Mouse (Mus musculus) myocyte (in vitro differentiated cells): ENCODE measurements around the gene Fgf13.

Experiments used
- CEBPB ChIP-seq: IDR thresholded peaks from 2 replicates; pipeline ENCODE4 v1.6.1; 2011; ENCODE audit warnings: mild to moderate bottlenecking, moderate library complexity; ENCODE audit not compliant: poor library complexity, insufficient read depth, severe bottlenecking
- MAX ChIP-seq: IDR thresholded peaks from one replicate; pipeline ENCODE4 v1.6.1; 2011; ENCODE audit warnings: low read depth, mild to moderate bottlenecking, control low read depth
- MYOD1 ChIP-seq, 3 experiments: IDR thresholded peaks; one replicate each; pipeline ENCODE4 v1.6.1; 2011; ENCODE audit warnings: control low read depth in 2 of 3, low read depth in 2 of 3, mild to moderate bottlenecking in 2 of 3, moderate library complexity in 1 of 3; ENCODE audit not compliant: insufficient read length in 2 of 3, control insufficient read depth in 1 of 3
- MYOG ChIP-seq, 3 experiments: IDR thresholded peaks; one replicate each; pipeline ENCODE4 v1.6.1; 2011; ENCODE audit warnings: control low read depth in 2 of 3, low read depth in 2 of 3, mild to moderate bottlenecking in 2 of 3; ENCODE audit not compliant: insufficient read length in 2 of 3, control insufficient read depth in 1 of 3, insufficient read depth in 1 of 3
- POLR2A ChIP-seq: IDR thresholded peaks from one replicate; pipeline ENCODE4 v1.6.1; 2011; ENCODE audit warnings: low read depth, mild to moderate bottlenecking, control low read depth, moderate library complexity; ENCODE audit not compliant: insufficient read length
- POLR2AphosphoS2 ChIP-seq: IDR thresholded peaks from one replicate; pipeline ENCODE4 v1.6.1; 2011; ENCODE audit warnings: low read depth, control low read depth; ENCODE audit not compliant: insufficient read length
- REST ChIP-seq: IDR thresholded peaks from one replicate; pipeline ENCODE4 v1.6.1; 2011; ENCODE audit warnings: mild to moderate bottlenecking, control low read depth, moderate library complexity; ENCODE audit not compliant: insufficient read depth, insufficient read length
- SRF ChIP-seq: IDR thresholded peaks from one replicate; pipeline ENCODE4 v1.6.1; 2011; ENCODE audit warnings: low read depth; ENCODE audit not compliant: control insufficient read depth, insufficient read length
- USF1 ChIP-seq: IDR thresholded peaks from one replicate; pipeline ENCODE4 v1.6.1; 2011; ENCODE audit warnings: low read depth, mild to moderate bottlenecking, control low read depth, moderate library complexity

GRCm38 (mm10) chrX:59141947-59142346 is 425.9 kb downstream of the Fgf13 start:
- no peak for TF ChIP-seq MYOG (IDR thresholded peaks at IDR 0.05; ENCODE audit: control insufficient read depth in 1 of 3, insufficient read depth in 1 of 3, insufficient read length in 2 of 3, low read depth in 2 of 3)
- no peak for TF ChIP-seq REST
- no peak for TF ChIP-seq POLR2AphosphoS2
- no peak for TF ChIP-seq POLR2A
- no peak for TF ChIP-seq MAX
- no peak for TF ChIP-seq CEBPB
- no peak for TF ChIP-seq SRF
- no peak for TF ChIP-seq MYOD1 (IDR thresholded peaks at IDR 0.05; ENCODE audit: control insufficient read depth in 1 of 3, insufficient read length in 2 of 3, low read depth in 2 of 3)
- TF ChIP-seq USF1: no peak
